Mouse (Mus musculus) heart, postnatal 36 days (tissue): ENCODE results near the gene Ogfrl1. TPM values are rescaled to one million over a fixed set of nuclear protein-coding genes. Genes with fewer than 3 reads are reported as not detected.
"Not testable (repeated sequence)": the region's sequence is repeated elsewhere in the genome, so short reads cannot be mapped to it uniquely, and the experiment has no call there.

ENCODE experiments used
- DNase-seq, 2 experiments: peaks; one replicate each; pipeline ENCODE4 v3.0.0; 2021 to 2022
- intact Hi-C: fragments of 180-260 bp; cut with DNase I; formaldehyde crosslinking; loops from one replicate; pipeline ENCODE4 v1.15.1; 2025
- total RNA-seq, 2 experiments: library from RNA; stranded (reverse); gene quantifications; 2 replicates each; pipeline ENCODE4 v1.2.3; 2021

Gene Ogfrl1
- 10 to 100 TPM; 16.9 to 17.8 TPM for total RNA-seq

- no peak for DNase-seq
- intact Hi-C loops = no loop called here
Observed at GRCm38 (mm10) chr1:23397623-23398022, at the start of gene Ogfrl1. Gene Ogfrl1 (minus strand): TSS chr1:23397772.

- DNase-seq = no peak
- intact Hi-C loops = no loop called here
Observed at GRCm38 (mm10) chr1:23445736-23446424, 48.3 kb upstream of the Ogfrl1 start.

- peak; percentile 3 to 5 for DNase-seq
- intact Hi-C loops = no loop called here
Observed at GRCm38 (mm10) chr1:23433612-23434011, 36.0 kb upstream of the Ogfrl1 start.

- no peak for DNase-seq
- intact Hi-C loops = no loop called here
Observed at GRCm38 (mm10) chr1:23426447-23426846, 28.9 kb upstream of the Ogfrl1 start.

GRCm38 (mm10) chr1:23418941-23419340, 21.4 kb upstream of the Ogfrl1 start:
- intact Hi-C loops = no loop called here
- no peak for DNase-seq

DNA sequence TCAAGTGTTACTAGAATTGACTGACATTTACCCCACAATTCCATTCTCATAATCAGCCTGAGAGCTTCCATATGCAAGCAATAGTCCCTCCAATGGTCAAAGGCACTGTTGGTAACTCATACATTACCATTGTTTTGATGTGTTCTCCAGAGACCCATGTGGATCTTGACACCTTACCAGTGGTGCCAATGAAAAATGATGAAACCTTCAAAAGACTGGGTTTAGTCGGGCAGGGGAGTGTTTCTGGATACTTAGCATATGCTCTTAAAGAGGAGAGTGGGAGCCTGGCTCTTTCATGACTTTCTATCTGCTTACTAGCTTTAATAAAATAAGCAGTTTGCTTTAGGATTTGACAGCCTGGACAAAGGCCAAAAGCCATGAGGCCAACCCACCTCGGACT, 20.5 kb upstream of the Ogfrl1 start:
- intact Hi-C loops = no loop called here
- no peak for DNase-seq

GRCm38 (mm10) chr1:23417562-23417961, 20.0 kb upstream of the Ogfrl1 start:
- DNase-seq = no peak
- intact Hi-C loops = no loop called here

GRCm38 (mm10) chr1:23411533-23411932, 14.0 kb upstream of the Ogfrl1 start:
- intact Hi-C loops = no loop called here
- DNase-seq = no peak

DNA sequence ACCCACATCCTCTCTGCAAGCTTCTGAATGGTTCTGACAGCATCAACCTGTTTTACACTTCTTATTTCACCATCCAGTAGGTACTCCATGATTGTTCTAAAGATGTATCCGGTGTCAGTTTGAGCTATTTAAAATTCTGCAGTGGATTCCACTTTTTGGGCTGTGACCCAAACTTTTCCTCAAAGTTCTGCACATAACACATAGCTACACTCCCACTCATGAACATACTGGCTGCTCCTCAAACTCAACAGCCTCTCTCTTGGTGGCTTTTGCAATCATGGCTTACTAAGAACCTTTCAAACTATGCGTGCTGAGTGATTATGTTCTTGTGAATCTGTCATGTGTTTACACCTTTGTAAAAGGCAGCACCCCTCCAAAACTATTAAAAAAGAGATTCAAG, 12.4 kb upstream of the Ogfrl1 start:
- intact Hi-C loops = no loop called here
- DNase-seq = no peak

DNA sequence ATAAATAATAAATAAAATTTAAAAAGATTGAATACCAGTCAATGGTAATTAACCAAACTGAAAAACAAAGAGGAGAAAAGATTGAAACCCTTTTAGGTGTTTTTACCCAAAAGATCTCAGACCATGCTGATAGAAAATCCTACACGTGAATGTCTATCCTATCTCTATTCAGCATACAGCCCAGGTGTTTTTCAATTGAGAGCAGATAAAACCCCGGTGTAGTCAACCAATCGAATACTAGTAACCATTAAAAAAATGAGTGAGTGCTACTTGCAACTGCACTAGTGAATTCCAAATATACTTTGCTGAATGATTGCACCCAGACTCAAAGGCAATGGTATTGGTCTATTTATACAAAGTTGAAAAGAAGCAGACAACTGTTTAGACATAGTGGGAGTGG, 4.8 kb upstream of the Ogfrl1 start:
- DNase-seq = no peak
- intact Hi-C loops = no loop called here

GRCm38 (mm10) chr1:23399552-23399951, 2.0 kb upstream of the Ogfrl1 start:
- no peak for DNase-seq
- intact Hi-C loops = no loop called here

DNA sequence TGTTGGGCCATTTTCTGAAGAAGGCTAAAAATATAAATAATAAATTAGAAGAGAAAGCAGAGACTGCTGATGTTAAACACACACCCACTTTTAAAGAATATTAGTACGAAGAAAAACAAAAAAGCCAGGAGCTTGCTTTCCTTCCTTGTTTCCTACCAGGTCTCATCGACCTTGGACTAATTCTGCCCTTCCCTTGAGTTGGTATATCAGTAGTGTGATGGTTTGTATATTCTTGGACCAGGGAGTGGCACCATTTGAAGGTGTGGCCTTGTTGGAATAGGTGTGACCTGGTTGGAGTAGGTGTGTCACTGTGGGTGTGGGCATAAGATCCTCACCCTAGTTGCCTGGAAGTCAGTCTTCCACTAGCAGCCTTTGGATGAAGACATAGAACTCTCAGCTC, 3.2 kb downstream of the Ogfrl1 start:
- intact Hi-C loops = not testable (repeated sequence)

DNA sequence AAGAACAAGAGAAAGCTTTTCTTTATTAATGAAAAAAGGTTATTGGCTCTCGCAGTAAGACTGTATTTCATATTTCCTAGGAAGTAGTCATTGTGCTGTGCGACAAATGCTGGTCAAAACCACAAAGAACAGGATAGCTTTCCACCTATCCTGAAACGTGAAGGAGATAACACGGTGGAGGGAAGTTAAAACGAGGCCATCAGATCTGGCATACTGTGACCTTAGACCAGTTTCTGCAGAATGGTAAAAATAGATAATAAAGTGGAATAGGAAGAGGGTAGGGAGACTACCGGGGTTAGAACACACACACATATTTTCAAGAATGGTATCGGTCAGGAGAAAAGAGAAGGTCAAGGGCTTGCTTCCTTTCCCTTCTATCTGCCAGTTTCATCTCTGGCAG, 5.8 kb downstream of the Ogfrl1 start:
- intact Hi-C loops = no loop called here
- DNase-seq = no peak

More for the DNA sequence above, 3.2 kb downstream of the Ogfrl1 start:
- not testable (repeated sequence) for DNase-seq

GRCm38 (mm10) chr1:23384326-23384725, 13.2 kb downstream of the Ogfrl1 start:
- no peak for DNase-seq
- intact Hi-C loops = loop anchor here (5.0 to 10.0 kb wide), 5 partner anchors 62 to 530 kb away; no protein-coding TSS in a partner anchor

- DNase-seq = peak; percentile 97 to 99
- intact Hi-C loops = loop anchor here (5.0 to 10.0 kb wide), 5 partner anchors 61 to 532 kb away; no protein-coding TSS in a partner anchor
Observed at GRCm38 (mm10) chr1:23382806-23383653, 14.5 kb downstream of the Ogfrl1 start.

- DNase-seq = no peak
- intact Hi-C loops = loop anchor here (5.0 to 10.0 kb wide), 5 partner anchors 60 to 532 kb away; no protein-coding TSS in a partner anchor
Observed at GRCm38 (mm10) chr1:23382461-23382805, 15.1 kb downstream of the Ogfrl1 start.

- DNase-seq = no peak
- intact Hi-C loops = loop anchor here (5.0 to 10.0 kb wide), 5 partner anchors 60 to 533 kb away; no protein-coding TSS in a partner anchor
Observed at GRCm38 (mm10) chr1:23382037-23382436, 15.5 kb downstream of the Ogfrl1 start.

DNA sequence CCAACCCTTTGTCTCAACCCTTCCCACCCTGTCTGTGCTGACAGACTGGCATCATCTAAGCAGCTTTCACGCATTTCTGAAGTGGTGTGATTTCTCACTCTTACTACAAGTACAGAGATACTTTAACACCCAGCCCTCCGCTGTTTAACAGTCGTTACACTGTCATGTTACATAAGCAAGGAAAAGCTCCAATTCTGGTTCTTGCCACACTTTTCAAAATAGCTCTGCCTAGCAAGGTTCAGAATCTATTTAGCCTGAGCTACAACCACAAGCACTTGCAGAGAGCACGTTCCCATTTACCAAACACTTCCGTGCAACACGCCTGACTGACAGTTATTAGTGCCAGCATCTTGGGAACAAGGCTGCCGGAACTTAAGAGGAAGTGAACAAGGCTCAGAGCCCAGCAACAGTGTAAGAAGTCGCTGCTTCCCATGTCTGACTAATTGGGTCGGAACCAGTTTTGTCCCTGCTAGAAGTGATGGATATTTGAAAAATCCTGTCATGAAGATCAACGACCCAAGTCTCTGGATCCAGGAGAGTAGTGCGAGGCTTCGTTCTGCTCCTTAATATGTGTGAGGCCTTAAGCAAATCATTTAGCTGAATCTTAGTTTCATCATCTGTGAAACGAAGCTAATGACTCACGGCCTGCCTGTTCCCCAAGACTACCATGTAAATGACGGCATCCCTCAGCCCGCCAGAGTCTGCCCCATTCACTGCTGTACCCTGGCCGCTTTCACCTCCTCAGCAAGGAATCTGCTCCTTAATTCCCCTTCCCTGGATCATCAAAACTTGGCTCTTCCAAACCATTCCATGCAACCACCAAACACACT, 17.4 kb downstream of the Ogfrl1 start:
- peak; percentile 32 to 33 for DNase-seq
- intact Hi-C loops = loop anchor here (5.0 to 10.0 kb wide), 6 partner anchors 58 to 535 kb away; no protein-coding TSS in a partner anchor

GRCm38 (mm10) chr1:23379321-23379720, 18.3 kb downstream of the Ogfrl1 start:
- intact Hi-C loops = loop anchor here (5.0 kb wide), 1 partner anchor 113 kb away; no protein-coding TSS in a partner anchor
- DNase-seq = no peak

DNA sequence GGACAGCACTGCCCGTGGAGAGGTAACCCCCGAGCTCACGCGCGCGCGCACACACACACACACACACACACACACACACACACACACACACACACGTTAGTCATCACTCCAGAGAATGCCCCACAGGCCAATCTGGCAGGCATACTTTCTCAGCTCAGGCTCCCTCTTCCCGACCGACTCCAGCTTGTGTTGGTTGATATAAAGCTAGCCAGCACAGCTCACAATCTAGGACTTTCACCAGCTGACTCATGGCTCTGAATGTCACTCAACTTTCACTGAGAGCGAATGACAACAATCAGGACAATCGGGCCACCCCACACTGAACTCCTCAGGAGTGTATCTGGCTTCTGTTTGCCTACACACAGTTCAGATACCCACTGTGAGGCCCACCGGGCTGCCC, 20.0 kb downstream of the Ogfrl1 start:
- intact Hi-C loops = loop anchor here (5.0 kb wide), 1 partner anchor 115 kb away; no protein-coding TSS in a partner anchor
- DNase-seq = no peak

GRCm38 (mm10) chr1:23374156-23374555, 23.4 kb downstream of the Ogfrl1 start:
- intact Hi-C loops = no loop called here
- no peak for DNase-seq
